Mouse (Mus musculus): ENCODE measurements around the gene Tek. TPM values are rescaled to one million over a fixed set of nuclear protein-coding genes. Genes with fewer than 3 reads are reported as not detected.
A peak's percentile ranks its signal among the peaks of the same experiment; 100 is the strongest.

Gene Tek
- polyA plus RNA-seq, 1 experiment from 2014 or later = 44.3 TPM

DNA sequence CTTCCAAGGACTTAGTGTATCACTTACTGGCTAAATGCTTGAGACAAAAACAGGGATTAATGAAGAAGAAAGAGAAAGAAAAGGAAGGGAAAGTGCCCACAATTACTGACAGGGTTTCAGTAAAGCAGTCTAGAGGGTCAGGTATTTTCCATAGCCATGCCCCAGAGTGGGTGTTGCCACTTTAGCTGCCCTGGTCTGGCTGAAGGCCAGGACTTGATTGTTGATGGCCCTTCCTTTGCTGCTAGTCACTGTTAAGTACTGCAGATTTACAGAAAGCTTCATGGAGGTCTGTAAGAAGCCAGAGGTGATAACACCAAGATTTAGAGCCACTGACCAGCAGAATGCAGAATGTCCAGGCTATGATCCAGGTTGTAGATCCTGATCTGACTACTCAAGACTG, 6.4 kb upstream of the Tek start:
- Histone ChIP-seq H3K27ac (ENCODE audit: low read length) (no peak overlapping the region), H3K9me3 (ENCODE audit: low read length) (peaks cover 5% of the 10 kb centered on the region; the same call in 1 of the 2 replicates), H3K27me3 (ENCODE audit: insufficient read depth, low read length) (no peaks in the 10 kb centered on the region), H3K4me3 (ENCODE audit: low read length) (no peak overlapping the region), H3K9ac (replicated peaks; ENCODE audit: low read length) (no peak overlapping the region), H3K4me2 (replicated peaks; ENCODE audit: low read depth, low read length) (no peak overlapping the region), H3K4me1 (ENCODE audit: insufficient read depth, low read length) (no peaks in the 10 kb centered on the region), H3K36me3 (ENCODE audit: insufficient read depth, low read length) (no peaks in the 10 kb centered on the region)
- ATAC-seq (ENCODE audit: low FRiP score, low TSS enrichment) = no peak

DNA sequence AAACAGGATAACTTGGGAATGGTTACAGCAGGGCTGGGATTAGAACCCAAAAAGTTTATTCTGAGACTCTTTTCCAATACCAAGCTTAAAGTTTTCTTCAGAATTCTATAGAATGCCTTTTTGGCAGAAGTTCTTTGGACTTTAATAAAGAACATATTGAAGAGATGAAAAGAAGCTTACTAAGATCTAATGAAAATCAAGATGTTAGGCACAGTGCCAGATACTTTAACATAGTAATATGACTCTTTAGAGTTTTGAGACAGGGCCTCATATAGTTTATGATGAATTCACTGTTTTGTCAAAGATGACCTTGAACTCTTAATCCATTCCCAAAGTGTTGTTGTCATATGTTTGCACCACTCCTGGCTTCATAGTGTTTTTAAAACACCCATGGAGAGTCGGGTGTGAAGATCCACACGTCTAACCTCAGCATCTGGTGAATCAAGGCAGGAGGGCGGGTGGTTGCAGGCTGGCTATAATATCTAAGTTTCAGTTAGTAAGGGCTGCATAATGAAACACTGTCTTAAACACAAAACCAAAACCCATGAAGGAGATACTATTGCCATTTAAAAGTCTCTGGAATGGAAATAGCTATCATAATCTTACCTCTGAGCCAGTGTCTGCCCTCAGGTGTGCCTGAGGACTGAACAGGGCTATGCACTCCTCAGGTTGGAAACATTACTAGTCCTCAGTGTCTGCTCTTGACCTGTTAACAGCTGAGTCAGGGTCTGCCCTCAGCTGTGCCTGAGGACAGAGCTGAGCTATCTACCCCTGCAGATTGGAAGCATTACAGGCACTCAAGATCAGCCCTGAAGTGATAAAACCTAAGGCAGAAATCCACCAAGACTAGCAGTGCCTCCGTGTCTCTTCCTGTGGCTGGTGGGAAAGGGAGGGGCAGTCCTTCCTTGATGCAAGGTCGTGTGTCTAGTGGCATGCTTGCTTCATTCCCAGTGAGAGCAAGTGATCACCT, 1.5 kb upstream of the Tek start:
- H3K4me3 ChIP-seq (ENCODE audit: low read length) = no peak overlapping the region
- no peak overlapping the region for H3K4me2 ChIP-seq (replicated peaks; ENCODE audit: low read depth, low read length)
- H3K9ac ChIP-seq (replicated peaks; ENCODE audit: low read length) = no peak overlapping the region
- 54% methylated on average over 5 of the region's 5 CpGs for WGBS
- no peaks in the 10 kb centered on the region for H3K4me1 ChIP-seq (ENCODE audit: insufficient read depth, low read length)
- H3K9me3 ChIP-seq (ENCODE audit: low read length) = no peaks in the 10 kb centered on the region
- H3K27me3 ChIP-seq (ENCODE audit: insufficient read depth, low read length) = no peaks in the 10 kb centered on the region
- ATAC-seq (ENCODE audit: low FRiP score, low TSS enrichment) = no peak
- no peaks in the 10 kb centered on the region for H3K36me3 ChIP-seq (ENCODE audit: insufficient read depth, low read length)
- no peak overlapping the region for H3K27ac ChIP-seq (ENCODE audit: low read length)

DNA sequence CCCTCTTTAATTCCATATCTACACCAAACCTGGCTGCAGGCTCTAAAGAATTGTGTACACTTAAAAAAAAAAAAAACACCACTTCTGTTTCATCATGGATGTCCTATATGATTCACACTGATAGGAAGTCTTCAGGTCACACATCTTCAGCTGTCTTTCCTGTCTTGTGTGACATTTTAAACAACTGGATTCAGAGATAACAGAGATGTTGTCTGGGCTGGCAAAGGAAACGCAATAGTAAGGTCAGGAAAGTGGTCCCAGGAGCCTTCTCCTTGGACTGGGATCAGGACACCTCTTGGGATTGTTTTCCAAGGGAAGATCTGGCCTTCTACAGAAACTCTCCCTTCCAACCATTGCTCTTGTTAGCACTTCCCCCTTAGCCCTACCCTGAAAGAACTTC, 2.7 kb downstream of the Tek start:
- WGBS = 87% methylated on average over 1 of the region's 1 CpGs
- Histone ChIP-seq H3K27me3 (ENCODE audit: insufficient read depth, low read length) (no peaks in the 10 kb centered on the region), H3K36me3 (ENCODE audit: insufficient read depth, low read length) (no peaks in the 10 kb centered on the region), H3K4me1 (ENCODE audit: insufficient read depth, low read length) (peaks cover 3% of the 10 kb centered on the region; the same call in 1 of the 2 replicates), H3K9me3 (ENCODE audit: low read length) (no peaks in the 10 kb centered on the region), H3K9ac (replicated peaks; ENCODE audit: low read length) (no peak overlapping the region), H3K27ac (ENCODE audit: low read length) (no peak overlapping the region), H3K4me2 (replicated peaks; ENCODE audit: low read depth, low read length) (peak overlapping the region; percentile 29), H3K4me3 (ENCODE audit: low read length) (peak overlapping the region; percentile 18; the same call in 1 of the 2 replicates)
- ATAC-seq (ENCODE audit: low FRiP score, low TSS enrichment) = no peak

DNA sequence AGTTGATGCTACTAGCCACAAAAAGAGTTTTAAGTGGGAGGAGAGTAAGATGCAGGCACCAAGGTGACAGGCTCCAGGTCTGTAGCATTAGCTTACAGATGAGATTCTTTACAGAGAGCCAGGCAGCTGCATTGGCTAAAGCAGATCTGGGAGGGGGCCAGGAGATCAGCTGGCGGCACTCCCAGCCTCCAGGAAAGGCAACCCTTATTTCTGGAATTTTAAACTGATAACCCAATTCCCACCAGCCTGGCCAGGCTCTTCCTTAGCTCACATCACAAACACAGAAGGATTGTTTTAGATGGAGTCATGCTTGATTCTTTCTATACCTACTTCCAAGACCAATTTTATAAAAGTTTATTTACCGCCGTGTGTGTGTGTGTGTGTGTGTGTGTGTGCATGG, 6.7 kb downstream of the Tek start:
- Histone ChIP-seq H3K4me2 (replicated peaks; ENCODE audit: low read depth, low read length) (no peak overlapping the region), H3K36me3 (ENCODE audit: insufficient read depth, low read length) (no peaks in the 10 kb centered on the region), H3K27me3 (ENCODE audit: insufficient read depth, low read length) (no peaks in the 10 kb centered on the region), H3K9ac (replicated peaks; ENCODE audit: low read length) (no peak overlapping the region), H3K4me1 (ENCODE audit: insufficient read depth, low read length) (peaks cover 3% of the 10 kb centered on the region; the same call in 1 of the 2 replicates), H3K4me3 (ENCODE audit: low read length) (no peak overlapping the region), H3K9me3 (ENCODE audit: low read length) (no peaks in the 10 kb centered on the region), H3K27ac (ENCODE audit: low read length) (0 out of 2 replicates have a peak overlapping the region, but pooled peaks have one; percentile 2)
- WGBS = 73% methylated on average over 3 of the region's 3 CpGs
- no peak for ATAC-seq (ENCODE audit: low FRiP score, low TSS enrichment)

DNA sequence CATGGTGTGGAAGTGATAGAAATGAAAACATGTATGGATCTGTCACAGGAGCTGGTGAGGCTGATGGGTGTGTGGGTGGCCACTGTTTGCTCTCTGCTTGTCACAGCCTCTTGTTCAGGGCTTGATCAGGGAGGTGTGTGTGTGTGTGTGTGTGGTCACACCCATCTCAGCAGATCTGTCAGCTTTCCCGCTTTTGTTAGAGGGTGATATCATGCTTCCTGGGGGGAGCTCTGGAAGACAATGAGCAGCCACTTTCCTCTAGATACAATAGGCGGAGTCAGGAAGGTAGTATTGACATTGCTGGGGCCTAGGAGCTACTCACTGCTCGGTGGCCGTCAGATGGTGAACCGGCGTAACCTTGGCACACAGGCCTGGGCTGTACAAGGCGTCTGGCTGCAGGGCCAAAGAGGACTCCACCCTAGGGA, 7.3 kb downstream of the Tek start:
- H3K9me3 ChIP-seq (ENCODE audit: low read length) = no peaks in the 10 kb centered on the region
- 61% methylated on average over 7 of the region's 7 CpGs for WGBS
- H3K27ac ChIP-seq (ENCODE audit: low read length) = 0 out of 2 replicates have a peak overlapping the region, but pooled peaks have one; percentile 2

DNA sequence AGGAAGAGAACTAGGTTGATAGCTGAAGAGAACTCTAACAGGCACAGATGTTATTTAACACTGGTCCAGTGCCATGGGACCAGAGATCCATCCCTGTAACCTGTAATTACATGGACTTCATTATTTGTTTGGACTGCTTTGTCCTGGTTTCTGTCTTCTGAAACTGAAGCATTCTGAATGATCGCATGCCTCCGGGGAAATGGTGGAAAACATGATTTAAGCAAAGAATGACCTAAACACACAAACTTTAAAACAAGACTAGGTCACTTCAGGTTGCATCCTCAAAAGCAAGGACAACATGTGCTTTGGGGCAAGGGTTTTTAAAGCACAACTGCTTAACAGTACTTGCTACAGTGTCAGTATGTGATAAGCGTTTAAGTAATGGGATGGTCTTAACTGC, 8.2 kb downstream of the Tek start:
- Histone ChIP-seq H3K9me3 (ENCODE audit: low read length) (no peaks in the 10 kb centered on the region), H3K4me1 (ENCODE audit: insufficient read depth, low read length) (peaks cover 3% of the 10 kb centered on the region; the same call in 1 of the 2 replicates), H3K27me3 (ENCODE audit: insufficient read depth, low read length) (no peaks in the 10 kb centered on the region), H3K9ac (replicated peaks; ENCODE audit: low read length) (no peak overlapping the region), H3K27ac (ENCODE audit: low read length) (no peak overlapping the region), H3K4me3 (ENCODE audit: low read length) (no peak overlapping the region), H3K36me3 (ENCODE audit: insufficient read depth, low read length) (no peaks in the 10 kb centered on the region), H3K4me2 (replicated peaks; ENCODE audit: low read depth, low read length) (no peak overlapping the region)
- no peak for ATAC-seq (ENCODE audit: low FRiP score, low TSS enrichment)
- WGBS = 89% methylated on average over 3 of the region's 3 CpGs

More for the DNA sequence above, 7.3 kb downstream of the Tek start:
- no peaks in the 10 kb centered on the region for H3K27me3 ChIP-seq (ENCODE audit: insufficient read depth, low read length)
- H3K36me3 ChIP-seq (ENCODE audit: insufficient read depth, low read length) = no peaks in the 10 kb centered on the region
- H3K4me2 ChIP-seq (replicated peaks; ENCODE audit: low read depth, low read length) = no peak overlapping the region
- H3K9ac ChIP-seq (replicated peaks; ENCODE audit: low read length) = no peak overlapping the region
- ATAC-seq (ENCODE audit: low FRiP score, low TSS enrichment) = peak; percentile 80
- peaks cover 3% of the 10 kb centered on the region; the same call in 1 of the 2 replicates for H3K4me1 ChIP-seq (ENCODE audit: insufficient read depth, low read length)
- H3K4me3 ChIP-seq (ENCODE audit: low read length) = no peak overlapping the region

DNA sequence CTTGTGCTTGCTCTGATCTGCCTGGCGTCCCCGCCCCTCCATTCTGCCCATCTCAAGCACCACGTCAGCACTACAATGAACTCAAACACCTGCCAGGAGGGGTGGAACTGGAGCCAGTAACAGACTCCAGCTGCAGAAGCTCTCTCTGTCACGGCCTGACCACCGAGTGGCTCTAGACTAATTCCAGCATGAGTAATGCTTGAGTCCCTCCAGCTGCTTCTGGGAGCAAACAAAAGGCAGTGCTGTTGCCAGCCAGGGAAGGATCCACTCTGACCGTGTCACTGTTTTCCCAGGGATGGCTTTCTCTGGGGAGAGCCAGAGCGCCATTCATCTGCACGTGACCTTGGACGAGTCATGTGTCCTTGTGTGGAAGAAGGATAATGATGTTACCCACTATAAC, 13.4 kb downstream of the Tek start:
- H3K9ac ChIP-seq (replicated peaks; ENCODE audit: low read length) = no peak overlapping the region
- ATAC-seq (ENCODE audit: low FRiP score, low TSS enrichment) = peak; percentile 97
- H3K9me3 ChIP-seq (ENCODE audit: low read length) = no peaks in the 10 kb centered on the region
- no peak overlapping the region for H3K27ac ChIP-seq (ENCODE audit: low read length)
- H3K4me3 ChIP-seq (ENCODE audit: low read length) = no peak overlapping the region
- H3K36me3 ChIP-seq (ENCODE audit: insufficient read depth, low read length) = no peaks in the 10 kb centered on the region
- H3K27me3 ChIP-seq (ENCODE audit: insufficient read depth, low read length) = no peaks in the 10 kb centered on the region
- H3K4me2 ChIP-seq (replicated peaks; ENCODE audit: low read depth, low read length) = 0 out of 2 replicates have a peak overlapping the region, but pooled peaks have one; percentile 9
- 26% methylated on average over 9 of the region's 9 CpGs for WGBS
- no peaks in the 10 kb centered on the region; the same call in 1 of the 2 replicates for H3K4me1 ChIP-seq (ENCODE audit: insufficient read depth, low read length)

DNA sequence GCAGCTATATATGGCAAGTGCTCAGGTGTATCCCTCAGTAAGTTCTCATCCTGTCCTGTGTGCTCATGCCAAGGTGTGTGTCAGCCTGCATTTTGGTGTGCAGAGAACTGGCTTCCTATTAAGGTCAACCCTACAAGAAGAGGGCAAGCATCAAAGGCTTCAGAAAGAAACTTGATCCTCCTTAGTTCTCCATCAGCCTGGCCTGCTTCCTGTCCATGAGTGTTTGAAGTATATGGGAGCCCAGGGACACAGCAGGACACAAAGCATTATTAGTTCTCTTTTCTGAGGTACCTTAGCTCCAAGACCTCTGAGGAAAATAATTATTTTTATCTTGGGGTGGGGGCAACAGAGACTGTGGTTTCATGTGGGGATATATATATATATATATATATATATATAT, 26.1 kb downstream of the Tek start:
- H3K27ac ChIP-seq (ENCODE audit: low read length) = no peak overlapping the region
- no peaks in the 10 kb centered on the region for H3K9me3 ChIP-seq (ENCODE audit: low read length)
- no peak overlapping the region for H3K4me2 ChIP-seq (replicated peaks; ENCODE audit: low read depth, low read length)
- no peak overlapping the region for H3K9ac ChIP-seq (replicated peaks; ENCODE audit: low read length)
- no peaks in the 10 kb centered on the region for H3K36me3 ChIP-seq (ENCODE audit: insufficient read depth, low read length)
- no peaks in the 10 kb centered on the region for H3K4me1 ChIP-seq (ENCODE audit: insufficient read depth, low read length)
- H3K27me3 ChIP-seq (ENCODE audit: insufficient read depth, low read length) = no peaks in the 10 kb centered on the region
- no peak overlapping the region for H3K4me3 ChIP-seq (ENCODE audit: low read length)
- ATAC-seq (ENCODE audit: low FRiP score, low TSS enrichment) = no peak

DNA sequence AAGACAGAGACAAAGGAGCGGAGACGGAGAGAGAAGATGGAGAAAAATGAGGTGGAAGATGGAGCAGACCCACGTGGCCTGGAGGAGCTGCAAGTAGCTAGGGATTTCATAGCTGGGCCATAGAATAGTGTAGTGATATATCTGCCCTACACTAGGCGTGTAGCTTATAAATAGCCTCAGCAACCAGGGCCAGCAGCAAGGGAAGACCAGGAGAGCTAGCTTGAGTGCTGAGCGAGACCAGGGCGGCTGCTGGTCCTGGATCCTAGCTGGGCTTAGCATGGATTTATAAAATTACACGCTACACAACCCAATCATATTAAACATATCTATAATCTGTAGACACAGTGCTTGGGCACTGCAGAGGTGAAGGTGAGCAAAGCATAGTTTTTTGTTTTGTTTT, 27.1 kb downstream of the Tek start:
- H3K27ac ChIP-seq (ENCODE audit: low read length) = no peak overlapping the region
- H3K27me3 ChIP-seq (ENCODE audit: insufficient read depth, low read length) = no peaks in the 10 kb centered on the region
- no peak overlapping the region for H3K9ac ChIP-seq (replicated peaks; ENCODE audit: low read length)
- no peaks in the 10 kb centered on the region for H3K4me1 ChIP-seq (ENCODE audit: insufficient read depth, low read length)
- no peaks in the 10 kb centered on the region for H3K36me3 ChIP-seq (ENCODE audit: insufficient read depth, low read length)
- H3K4me2 ChIP-seq (replicated peaks; ENCODE audit: low read depth, low read length) = no peak overlapping the region
- no peak for ATAC-seq (ENCODE audit: low FRiP score, low TSS enrichment)
- H3K4me3 ChIP-seq (ENCODE audit: low read length) = no peak overlapping the region
- no peaks in the 10 kb centered on the region for H3K9me3 ChIP-seq (ENCODE audit: low read length)
- WGBS = 82% methylated on average over 7 of the region's 7 CpGs

DNA sequence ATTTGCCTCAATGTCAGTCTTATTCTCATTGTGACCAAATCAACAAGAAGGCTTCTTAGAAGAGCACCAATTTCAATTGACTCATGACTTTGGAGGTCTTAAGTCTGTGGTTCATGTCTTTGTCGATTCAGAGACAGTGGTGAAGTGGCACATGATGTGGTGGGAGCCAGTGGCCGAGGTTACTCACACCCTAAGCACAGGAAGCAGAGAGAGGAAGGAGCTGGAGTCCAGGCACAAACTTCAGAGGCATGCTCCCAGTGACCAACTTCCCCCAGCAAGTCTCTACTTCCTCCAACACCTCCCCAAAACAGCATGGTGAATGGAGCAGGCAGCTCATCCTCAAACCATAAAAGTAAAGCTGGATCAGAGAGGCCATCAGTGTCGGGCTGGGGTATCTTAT, 29.5 kb downstream of the Tek start:
- Histone ChIP-seq H3K27me3 (ENCODE audit: insufficient read depth, low read length) (no peaks in the 10 kb centered on the region), H3K9me3 (ENCODE audit: low read length) (no peaks in the 10 kb centered on the region), H3K9ac (replicated peaks; ENCODE audit: low read length) (no peak overlapping the region), H3K36me3 (ENCODE audit: insufficient read depth, low read length) (no peaks in the 10 kb centered on the region), H3K4me2 (replicated peaks; ENCODE audit: low read depth, low read length) (no peak overlapping the region), H3K27ac (ENCODE audit: low read length) (0 out of 2 replicates have a peak overlapping the region, but pooled peaks have one; percentile 18), H3K4me3 (ENCODE audit: low read length) (no peak overlapping the region), H3K4me1 (ENCODE audit: insufficient read depth, low read length) (no peaks in the 10 kb centered on the region)
- no peak for ATAC-seq (ENCODE audit: low FRiP score, low TSS enrichment)
- 75% methylated on average over 3 of the region's 3 CpGs for WGBS
